Mouse (Mus musculus) stomach, embryonic 15.5 days (tissue): ENCODE results near the gene Serpina16. TPM values are rescaled to one million over a fixed set of nuclear protein-coding genes. Genes with fewer than 3 reads are reported as not detected.

Experiments used
- polyA plus RNA-seq: library from polyadenylated mRNA; unstranded; fragments of >200 nt; fragmentation: Nextera tagmentation; extraction: Ambion mirVana; gene quantifications from 2 replicates; pipeline ENCODE4 v1.2.1, GENCODE M21; 2015

Gene Serpina16
- polyA plus RNA-seq, 1 experiment from 2014 or later, result 0.71 TPM

Other genes starting within 250 kb of the Serpina16 start
- gene Ifi27, start 241.9 kb downstream of the Serpina16 start, polyA plus RNA-seq, result 46.7 and 53.3 TPM in 2 replicates
- gene Ifi27l2a, start 232.5 kb downstream of the Serpina16 start, polyA plus RNA-seq, result 24.8 and 25.2 TPM in 2 replicates
- 7.0 and 7.8 TPM in 2 replicates for gene Ifi27l2b, start 218.9 kb downstream of the Serpina16 start, polyA plus RNA-seq
- 1.5 and 1.8 TPM in 2 replicates for gene Ppp4r4, start 143.9 kb downstream of the Serpina16 start, polyA plus RNA-seq
- 2.8 and 4.6 TPM in 2 replicates for gene Serpina10, start 44.7 kb downstream of the Serpina16 start, polyA plus RNA-seq
- 300 and 304 TPM in 2 replicates for gene Serpina6, start 18.9 kb downstream of the Serpina16 start, polyA plus RNA-seq
- not detected in 2 replicates for gene Serpina1f, start 19.4 kb upstream of the Serpina16 start, polyA plus RNA-seq
- 8.4 and 20.8 TPM in 2 replicates for gene Serpina1d, start 97.5 kb upstream of the Serpina16 start, polyA plus RNA-seq
- gene Serpina1b, start 154.2 kb upstream of the Serpina16 start, polyA plus RNA-seq, result 32.1 and 70.2 TPM in 2 replicates
- gene Serpina1a, start 187.4 kb upstream of the Serpina16 start, polyA plus RNA-seq, result 19.0 and 49.1 TPM in 2 replicates
- gene Serpina1c, start 228.7 kb upstream of the Serpina16 start, polyA plus RNA-seq, result 24.9 and 26.7 TPM in 2 replicates